Mouse (Mus musculus) midbrain, embryonic 10.5 days (tissue): ENCODE measurements around the gene Sltm. TPM values are rescaled to one million over a fixed set of nuclear protein-coding genes. Genes with fewer than 3 reads are reported as not detected.

ENCODE experiments used
- DNase-seq: peaks from one replicate; pipeline ENCODE4 v3.0.0-alpha.2; 2017; ENCODE audit warnings: low spot score
- H3K27ac ChIP-seq: fragments of 300-500 bp; sonication (generic); replicated peaks from 2 replicates; pipeline ENCODE4 v1.5.1; 2016; ENCODE audit warnings: mild to moderate bottlenecking
- H3K27me3 ChIP-seq: fragments of 300-500 bp; sonication (generic); 2 replicates; pipeline ENCODE4 v1.6.1; 2016; ENCODE audit warnings: low read depth, mild to moderate bottlenecking; ENCODE audit not compliant: poor library complexity, severe bottlenecking
- H3K36me3 ChIP-seq: fragments of 300-500 bp; sonication (generic); 2 replicates; pipeline ENCODE4 v1.6.1; 2016; ENCODE audit warnings: mild to moderate bottlenecking, moderate library complexity
- H3K4me1 ChIP-seq: fragments of 300-500 bp; sonication (generic); 2 replicates; pipeline ENCODE4 v1.6.1; 2016
- H3K4me3 ChIP-seq: fragments of 300-500 bp; sonication (generic); 2 replicates; pipeline ENCODE4 v1.5.1; 2016; ENCODE audit warnings: mild to moderate bottlenecking, moderate library complexity
- H3K9me3 ChIP-seq: fragments of 300-500 bp; sonication (generic); replicated peaks from 2 replicates; pipeline ENCODE4 v1.6.1; 2016; ENCODE audit warnings: mild to moderate bottlenecking
- WGBS: fragments of 180-500 bp; shearing (Covaris S2); methylation state at CpG from one replicate; pipeline ENCODE4 v1.1.7; 2016; 5-methylcytosine and 5-hydroxymethylcytosine counted together
- polyA plus RNA-seq: library from polyadenylated mRNA; unstranded; fragments of >200 nt; fragmentation: Nextera tagmentation; extraction: Ambion mirVana; gene quantifications from 2 replicates; pipeline ENCODE4 v1.2.1, GENCODE M21; 2016

Gene Sltm
- polyA plus RNA-seq, 1 experiment from 2014 or later = 62.2 TPM

DNA sequence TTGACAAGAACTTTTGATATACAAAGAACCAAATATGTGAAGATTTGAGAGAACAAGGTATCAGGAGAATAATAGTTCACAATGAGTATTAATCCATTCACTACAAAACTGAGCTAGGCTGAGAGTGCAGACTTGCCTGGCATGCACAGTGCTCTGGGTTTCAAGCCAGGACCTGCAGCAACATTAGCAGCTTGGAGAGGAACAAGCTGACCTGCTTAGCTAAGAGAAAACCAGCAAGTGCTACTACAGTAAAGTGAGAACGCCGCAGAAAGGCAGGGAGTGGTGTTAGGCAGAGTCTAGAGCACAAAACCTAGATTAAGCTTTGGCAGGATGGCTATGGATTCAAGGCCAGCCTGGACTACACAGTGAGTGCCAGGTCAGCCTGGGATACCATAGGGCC is 87.2 kb downstream of the Sltm start:
- no peak for DNase-seq

DNA sequence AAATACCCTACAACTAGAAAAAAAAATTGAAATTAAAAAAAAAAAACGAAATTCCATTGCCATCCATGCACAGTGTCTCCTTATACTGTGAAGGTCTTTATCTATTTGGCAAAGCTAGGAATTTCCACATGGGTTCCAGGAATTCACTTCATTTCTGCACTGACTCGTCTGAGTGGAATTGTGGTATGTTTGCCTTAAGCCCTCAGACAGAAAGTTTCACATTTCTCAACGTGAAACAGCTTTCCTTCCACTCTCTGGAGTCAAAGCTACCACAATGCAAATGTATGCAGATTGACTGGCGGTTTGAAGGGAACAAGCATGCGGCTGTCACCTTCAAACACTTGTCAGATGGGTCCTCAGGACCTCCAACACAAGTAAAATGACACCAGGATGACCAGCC is 89.1 kb downstream of the Sltm start:
- Histone ChIP-seq H3K9me3 (no peaks in the 10 kb centered on the region), H3K27me3 (no peaks in the 10 kb centered on the region), H3K4me3 (no peak overlapping the region), H3K27ac (no peak overlapping the region), H3K36me3 (no peaks in the 10 kb centered on the region), H3K4me1 (no peaks in the 10 kb centered on the region)
- WGBS = 39% methylated on average over 5 of the region's 5 CpGs
- DNase-seq = no peak

More for the DNA sequence above, 87.2 kb downstream of the Sltm start:
- Histone ChIP-seq H3K4me1 (no peaks in the 10 kb centered on the region), H3K36me3 (no peaks in the 10 kb centered on the region), H3K4me3 (no peak overlapping the region), H3K27me3 (no peaks in the 10 kb centered on the region), H3K9me3 (no peaks in the 10 kb centered on the region), H3K27ac (no peak overlapping the region)
- WGBS = 91% methylated on average over 2 of the region's 2 CpGs

- Histone ChIP-seq H3K4me3 (no peak overlapping the region), H3K27me3 (no peaks in the 10 kb centered on the region), H3K27ac (no peak overlapping the region), H3K36me3 (no peaks in the 10 kb centered on the region), H3K9me3 (no peaks in the 10 kb centered on the region), H3K4me1 (no peaks in the 10 kb centered on the region)
- DNase-seq = no peak
- 86% methylated on average over 2 of the region's 2 CpGs for WGBS
Measured at GRCm38 (mm10) chr9:70636748-70637147, 94.2 kb downstream of the Sltm start.

Other genes with a start within 250 kb of the Sltm start
- 228 and 245 TPM in 2 replicates for gene Ccnb2, start 121.2 kb upstream of the Sltm start, polyA plus RNA-seq
- gene Rnf111, start 39.0 kb upstream of the Sltm start, polyA plus RNA-seq = 33.2 and 36.9 TPM in 2 replicates
- 0.25 and 0.33 TPM in 2 replicates for gene Gm10642, start 113.5 kb downstream of the Sltm start, polyA plus RNA-seq
- 5.0 and 6.4 TPM in 2 replicates for gene Mindy2, start 114.4 kb downstream of the Sltm start, polyA plus RNA-seq
- gene Adam10, start 136.2 kb downstream of the Sltm start, polyA plus RNA-seq = 66.2 and 72.7 TPM in 2 replicates